Mouse (Mus musculus): ENCODE results near the gene Tmem119.

Tmem119 gene

GRCm38 (mm10) chr5:113765641-113766526 is 34.4 kb downstream of the Tmem119 start:
- DNase-seq (ENCODE audit: extremely low read depth, low read depth) = no peak

- DNase-seq (ENCODE audit: extremely low read depth, low read depth) = no peak
These were observed 35.9 kb downstream of the Tmem119 start for GRCm38 (mm10) chr5:113764426-113764825.

- DNase-seq (ENCODE audit: extremely low read depth, low read depth) = no peak
These were observed 38.7 kb downstream of the Tmem119 start for GRCm38 (mm10) chr5:113761585-113761984.

- no peak for DNase-seq (ENCODE audit: extremely low read depth, low read depth)
These were observed 44.8 kb downstream of the Tmem119 start for GRCm38 (mm10) chr5:113755347-113756030.

GRCm38 (mm10) chr5:113751521-113752157 is 48.7 kb downstream of the Tmem119 start:
- DNase-seq (ENCODE audit: extremely low read depth, low read depth) = no peak

- no peak for DNase-seq (ENCODE audit: extremely low read depth, low read depth)
These were observed 51.6 kb downstream of the Tmem119 start for GRCm38 (mm10) chr5:113748556-113749331.

GRCm38 (mm10) chr5:113747629-113748028 is 52.7 kb downstream of the Tmem119 start:
- DNase-seq (ENCODE audit: extremely low read depth, low read depth) = no peak

All from MEL-GATA-1-ER (cell line).